Mouse (Mus musculus): Measurements from ENCODE around the gene Snap47. TPM values are rescaled to one million over a fixed set of nuclear protein-coding genes. Genes with fewer than 3 reads are reported as not detected.
"Not testable (repeated sequence)": the region's sequence is repeated elsewhere in the genome, so short reads cannot be mapped to it uniquely, and the experiment has no call there.

Gene Snap47
- polyA plus RNA-seq, 1 experiment from 2014 or later: 634 TPM

DNA sequence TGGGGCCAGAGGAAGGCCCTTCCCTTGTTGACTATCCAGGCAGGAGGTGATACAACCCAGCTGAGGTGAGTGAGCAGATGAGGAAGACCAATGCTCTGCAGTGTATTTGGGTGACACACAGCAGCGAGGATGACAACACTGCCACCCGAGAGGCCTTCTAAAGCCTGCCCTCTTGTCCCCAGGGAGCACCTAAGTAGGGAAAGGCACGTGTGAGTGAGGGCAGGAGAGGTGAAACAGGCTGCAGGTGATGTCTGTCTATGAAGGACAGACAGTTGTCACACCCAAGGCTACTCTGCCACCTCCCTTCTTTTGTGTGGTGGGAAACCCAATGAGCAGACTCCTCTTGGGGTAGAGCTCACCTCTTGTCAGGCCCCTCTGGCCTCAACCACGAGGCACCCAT is 61.4 kb downstream of the Snap47 start:
- Histone ChIP-seq H3K9ac (ENCODE audit: low read depth, low read length) (no peak overlapping the region), H3K4me2 (ENCODE audit: low read length) (no peak overlapping the region), H3K27me3 (replicated peaks; ENCODE audit: control insufficient read depth, insufficient read depth, low read length) (no peaks in the 10 kb centered on the region), H3K4me3 (ENCODE audit: low read length) (no peak overlapping the region), H3K36me3 (ENCODE audit: control insufficient read depth, insufficient read depth, low read length) (no peaks in the 10 kb centered on the region), H3K9me3 (ENCODE audit: control insufficient read depth, low read length) (no peaks in the 10 kb centered on the region), H3K4me1 (ENCODE audit: control insufficient read depth, insufficient read depth, low read depth, low read length) (no peaks in the 10 kb centered on the region), H3K27ac (ENCODE audit: low read depth, low read length) (no peak overlapping the region)
- WGBS: 69% methylated on average over 4 of the region's 4 CpGs
- ATAC-seq: no peak

DNA sequence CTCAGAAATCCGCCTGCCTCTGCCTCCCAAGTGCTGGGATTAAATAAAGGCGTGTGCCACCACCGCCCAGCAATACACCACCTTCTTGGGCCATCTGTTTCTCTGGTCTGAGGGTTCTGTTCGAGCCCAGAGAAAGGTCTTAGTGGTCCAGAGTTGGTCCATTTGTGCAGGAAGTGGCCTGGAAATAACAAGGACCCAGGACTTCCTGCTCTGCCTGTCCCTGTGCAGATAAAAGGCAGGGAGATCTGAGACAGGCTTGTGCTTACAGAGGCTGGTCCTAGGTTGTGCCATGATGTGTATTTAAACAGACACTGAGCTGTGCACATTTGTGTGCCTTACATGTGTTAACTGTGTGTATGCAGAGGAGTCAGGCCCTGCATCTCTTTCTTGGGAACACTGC is 62.2 kb downstream of the Snap47 start:
- H3K27ac ChIP-seq (ENCODE audit: low read depth, low read length): no peak overlapping the region
- ATAC-seq: no peak
- no peaks in the 10 kb centered on the region for H3K27me3 ChIP-seq (replicated peaks; ENCODE audit: control insufficient read depth, insufficient read depth, low read length)
- 80% methylated on average over 4 of the region's 4 CpGs for WGBS
- H3K4me1 ChIP-seq (ENCODE audit: control insufficient read depth, insufficient read depth, low read depth, low read length): no peaks in the 10 kb centered on the region
- no peak overlapping the region for H3K4me2 ChIP-seq (ENCODE audit: low read length)
- no peak overlapping the region for H3K9ac ChIP-seq (ENCODE audit: low read depth, low read length)
- no peaks in the 10 kb centered on the region for H3K36me3 ChIP-seq (ENCODE audit: control insufficient read depth, insufficient read depth, low read length)
- no peak overlapping the region for H3K4me3 ChIP-seq (ENCODE audit: low read length)
- H3K9me3 ChIP-seq (ENCODE audit: control insufficient read depth, low read length): no peaks in the 10 kb centered on the region

DNA sequence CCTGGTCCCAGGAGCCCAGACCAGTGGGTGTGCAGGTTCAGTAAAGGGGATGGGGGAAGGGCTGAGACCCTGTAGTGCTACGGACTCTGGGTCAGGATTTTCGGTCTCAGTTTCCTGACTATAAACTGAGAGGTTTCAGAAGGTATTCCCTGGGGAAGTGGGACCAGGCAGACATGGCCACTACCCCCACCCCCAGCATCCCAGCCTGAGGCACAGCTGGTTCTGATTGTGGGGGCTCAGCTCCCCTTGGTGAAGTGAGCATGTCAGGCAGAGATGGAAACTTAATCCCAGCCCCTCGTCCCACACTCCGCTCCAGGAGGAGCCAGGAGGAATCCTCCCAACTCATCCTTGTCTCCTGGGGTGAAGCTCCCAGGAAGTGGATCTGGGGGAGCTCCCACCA is 63.5 kb downstream of the Snap47 start:
- no peaks in the 10 kb centered on the region for H3K4me1 ChIP-seq (ENCODE audit: control insufficient read depth, insufficient read depth, low read depth, low read length)
- ATAC-seq: no peak

DNA sequence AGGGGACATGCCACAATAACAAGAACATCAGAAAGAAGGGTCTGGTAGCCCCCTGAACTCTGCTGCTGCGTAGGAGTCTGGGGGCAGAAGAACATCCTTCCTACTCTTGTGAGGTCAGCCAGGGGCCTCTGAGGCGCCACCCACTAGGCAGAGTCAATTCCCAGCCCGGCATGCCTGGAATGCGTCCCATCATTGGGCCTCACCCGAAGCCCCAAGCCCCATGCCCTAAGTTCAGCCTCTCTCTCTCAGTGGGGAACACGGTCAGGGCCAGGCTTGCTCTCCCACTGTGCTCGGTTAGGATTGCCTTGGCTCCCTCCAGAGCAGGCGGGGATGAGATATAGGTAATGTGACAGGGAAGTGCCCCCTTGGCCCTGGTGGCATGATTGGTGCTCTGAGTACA is 65.9 kb downstream of the Snap47 start:
- WGBS: 15% methylated on average over 8 of the region's 8 CpGs
- Histone ChIP-seq H3K27me3 (replicated peaks; ENCODE audit: control insufficient read depth, insufficient read depth, low read length) (no peaks in the 10 kb centered on the region), H3K4me2 (ENCODE audit: low read length) (no peak overlapping the region), H3K4me1 (ENCODE audit: control insufficient read depth, insufficient read depth, low read depth, low read length) (no peaks in the 10 kb centered on the region), H3K9ac (ENCODE audit: low read depth, low read length) (no peak overlapping the region), H3K27ac (ENCODE audit: low read depth, low read length) (no peak overlapping the region), H3K9me3 (ENCODE audit: control insufficient read depth, low read length) (no peaks in the 10 kb centered on the region), H3K36me3 (ENCODE audit: control insufficient read depth, insufficient read depth, low read length) (no peaks in the 10 kb centered on the region), H3K4me3 (ENCODE audit: low read length) (no peak overlapping the region)
- ATAC-seq: no peak

More for the DNA sequence above, 63.5 kb downstream of the Snap47 start:
- Histone ChIP-seq H3K9me3 (ENCODE audit: control insufficient read depth, low read length) (no peaks in the 10 kb centered on the region), H3K36me3 (ENCODE audit: control insufficient read depth, insufficient read depth, low read length) (no peaks in the 10 kb centered on the region), H3K4me3 (ENCODE audit: low read length) (no peak overlapping the region), H3K27ac (ENCODE audit: low read depth, low read length) (no peak overlapping the region), H3K27me3 (replicated peaks; ENCODE audit: control insufficient read depth, insufficient read depth, low read length) (no peaks in the 10 kb centered on the region), H3K4me2 (ENCODE audit: low read length) (no peak overlapping the region), H3K9ac (ENCODE audit: low read depth, low read length) (no peak overlapping the region)
- 67% methylated on average over 4 of the region's 4 CpGs for WGBS

DNA sequence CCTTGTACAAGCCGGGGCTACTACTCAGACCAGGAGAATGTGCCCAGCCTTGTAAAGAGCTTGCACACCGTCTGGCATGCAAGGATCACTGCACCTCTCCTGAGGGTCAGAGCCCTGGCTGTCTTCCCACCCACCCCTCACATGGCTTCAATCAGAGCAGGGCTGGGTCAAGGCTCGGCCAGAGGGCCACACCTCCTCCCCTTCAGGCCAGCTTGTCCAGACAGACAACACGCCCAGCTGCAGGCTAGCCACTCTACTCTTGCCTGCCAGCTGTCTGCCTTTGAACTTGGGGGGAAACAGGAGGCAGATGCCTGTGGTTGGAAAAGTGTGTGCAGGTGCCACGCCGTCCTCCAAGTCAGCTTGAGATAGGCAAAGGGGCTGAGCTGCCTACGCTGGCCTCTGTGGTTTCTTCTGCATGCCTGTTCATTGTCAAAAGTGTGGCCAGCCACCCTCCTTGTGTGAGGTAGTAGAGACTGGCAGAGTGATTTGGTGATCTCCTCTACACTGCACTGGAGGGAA is 66.5 kb downstream of the Snap47 start:
- 43% methylated on average over 7 of the region's 7 CpGs for WGBS
- no peak for ATAC-seq
- H3K9ac ChIP-seq (ENCODE audit: low read depth, low read length): no peak overlapping the region
- no peak overlapping the region for H3K27ac ChIP-seq (ENCODE audit: low read depth, low read length)
- H3K9me3 ChIP-seq (ENCODE audit: control insufficient read depth, low read length): no peaks in the 10 kb centered on the region
- H3K27me3 ChIP-seq (replicated peaks; ENCODE audit: control insufficient read depth, insufficient read depth, low read length): no peaks in the 10 kb centered on the region
- H3K36me3 ChIP-seq (ENCODE audit: control insufficient read depth, insufficient read depth, low read length): no peaks in the 10 kb centered on the region
- no peaks in the 10 kb centered on the region for H3K4me1 ChIP-seq (ENCODE audit: control insufficient read depth, insufficient read depth, low read depth, low read length)
- H3K4me2 ChIP-seq (ENCODE audit: low read length): no peak overlapping the region
- no peak overlapping the region for H3K4me3 ChIP-seq (ENCODE audit: low read length)

DNA sequence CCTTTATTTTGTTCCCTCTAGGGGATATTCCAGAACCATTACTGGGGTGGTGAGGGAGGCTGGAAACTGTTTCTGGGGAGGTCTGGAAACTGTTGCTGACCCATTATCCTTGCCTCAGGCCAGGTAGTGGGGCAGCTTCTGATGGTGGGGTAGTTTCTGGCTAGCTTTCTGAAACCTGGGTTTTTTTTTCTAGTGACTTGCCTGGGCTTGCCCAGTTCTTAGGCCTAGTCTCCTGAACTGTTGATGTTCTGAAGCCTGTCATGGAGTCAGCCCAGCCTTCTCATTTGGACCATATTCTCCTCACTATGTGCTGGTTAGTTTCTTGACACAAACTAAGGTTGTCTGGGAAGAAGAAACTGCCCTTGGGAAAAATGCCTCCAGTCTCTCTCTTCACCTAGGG is 71.4 kb downstream of the Snap47 start:
- Histone ChIP-seq H3K27me3 (replicated peaks; ENCODE audit: control insufficient read depth, insufficient read depth, low read length) (no peaks in the 10 kb centered on the region), H3K4me1 (ENCODE audit: control insufficient read depth, insufficient read depth, low read depth, low read length) (no peaks in the 10 kb centered on the region), H3K4me2 (ENCODE audit: low read length) (no peak overlapping the region), H3K9ac (ENCODE audit: low read depth, low read length) (no peak overlapping the region), H3K4me3 (ENCODE audit: low read length) (no peak overlapping the region), H3K27ac (ENCODE audit: low read depth, low read length) (no peak overlapping the region), H3K9me3 (ENCODE audit: control insufficient read depth, low read length) (no peaks in the 10 kb centered on the region), H3K36me3 (ENCODE audit: control insufficient read depth, insufficient read depth, low read length) (no peaks in the 10 kb centered on the region)
- no peak for ATAC-seq

DNA sequence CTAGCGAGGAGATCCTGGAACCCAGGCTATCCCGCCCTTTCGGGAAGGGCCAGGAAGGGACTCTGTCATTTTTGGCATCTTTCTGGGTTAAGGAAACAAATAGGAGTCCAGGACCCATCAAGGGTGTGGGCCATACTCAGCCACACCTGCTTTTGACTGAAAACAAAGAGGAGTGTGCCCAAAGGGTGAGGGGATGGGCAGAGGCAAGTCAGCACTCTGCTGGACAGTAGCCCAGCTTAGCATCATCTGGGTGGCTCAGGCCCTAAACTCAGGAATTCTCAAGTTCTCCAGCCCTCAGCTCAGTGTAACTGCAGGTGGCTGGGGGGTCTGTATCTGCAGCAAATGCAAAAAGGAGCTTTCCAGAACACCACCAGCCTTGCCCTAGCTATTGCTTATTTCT is 73.0 kb downstream of the Snap47 start:
- no peak overlapping the region for H3K4me3 ChIP-seq (ENCODE audit: low read length)
- no peaks in the 10 kb centered on the region for H3K4me1 ChIP-seq (ENCODE audit: control insufficient read depth, insufficient read depth, low read depth, low read length)
- no peaks in the 10 kb centered on the region for H3K36me3 ChIP-seq (ENCODE audit: control insufficient read depth, insufficient read depth, low read length)
- no peaks in the 10 kb centered on the region for H3K27me3 ChIP-seq (replicated peaks; ENCODE audit: control insufficient read depth, insufficient read depth, low read length)
- 88% methylated on average over 3 of the region's 3 CpGs for WGBS
- H3K9me3 ChIP-seq (ENCODE audit: control insufficient read depth, low read length): no peaks in the 10 kb centered on the region
- no peak for ATAC-seq
- H3K27ac ChIP-seq (ENCODE audit: low read depth, low read length): no peak overlapping the region
- H3K4me2 ChIP-seq (ENCODE audit: low read length): no peak overlapping the region
- no peak overlapping the region for H3K9ac ChIP-seq (ENCODE audit: low read depth, low read length)

DNA sequence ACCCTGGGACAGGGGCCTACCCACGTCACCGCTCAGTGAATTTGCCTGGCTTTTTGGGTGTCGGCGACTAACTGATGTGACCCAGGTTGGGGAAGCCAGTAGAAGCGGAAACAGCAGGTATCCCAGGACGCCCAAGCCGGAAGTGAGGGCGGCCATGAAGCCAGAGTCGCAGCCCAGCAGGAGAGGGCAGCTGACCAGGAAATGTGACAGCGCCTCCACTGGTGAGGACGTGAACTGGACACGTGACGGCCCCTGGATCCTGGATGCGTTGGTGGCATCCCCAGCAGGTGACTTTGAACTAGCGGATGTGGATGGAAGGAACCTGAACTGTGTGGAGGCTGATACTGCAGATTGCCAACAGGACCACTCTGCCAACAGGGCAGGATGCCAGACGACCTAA is 75.5 kb downstream of the Snap47 start, which contains the start of gene Prss38:
Gene Prss38 (minus strand): TSS at position 183 of the 400 bp plus-strand sequence.
- Histone ChIP-seq H3K36me3 (ENCODE audit: control insufficient read depth, insufficient read depth, low read length) (no peaks in the 10 kb centered on the region), H3K4me1 (ENCODE audit: control insufficient read depth, insufficient read depth, low read depth, low read length) (no peaks in the 10 kb centered on the region), H3K9me3 (ENCODE audit: control insufficient read depth, low read length) (no peaks in the 10 kb centered on the region), H3K4me3 (ENCODE audit: low read length) (no peak within 1 kb of the TSS), H3K27ac (ENCODE audit: low read depth, low read length) (no peak within 1 kb of the TSS), H3K4me2 (ENCODE audit: low read length) (no peak within 1 kb of the TSS), H3K27me3 (replicated peaks; ENCODE audit: control insufficient read depth, insufficient read depth, low read length) (no peaks in the 10 kb centered on the region; the same call in 1 of the 2 replicates), H3K9ac (ENCODE audit: low read depth, low read length) (no peak within 1 kb of the TSS)
- ATAC-seq: no peak
- WGBS: 81% methylated on average over 16 of the region's 16 CpGs

DNA sequence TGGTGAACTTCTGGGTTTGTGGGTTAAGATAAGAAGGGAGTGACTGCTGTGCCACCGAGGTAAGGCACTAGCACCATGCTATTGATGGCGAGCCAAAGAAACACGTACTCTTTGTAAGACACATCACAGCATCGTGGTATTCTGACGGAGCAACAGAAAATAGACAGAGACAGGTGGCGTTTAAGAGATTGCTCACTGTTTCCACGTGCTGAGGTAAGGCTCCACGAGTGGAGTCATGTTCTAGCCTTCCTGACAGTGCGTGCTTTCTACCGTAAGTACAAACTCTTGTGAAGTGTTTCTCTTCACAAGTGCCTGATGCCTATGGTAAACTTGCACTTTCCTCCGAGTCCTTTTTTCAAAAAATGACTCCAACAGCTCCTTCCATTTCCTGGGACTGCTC is 81.1 kb downstream of the Snap47 start:
- H3K9ac ChIP-seq (ENCODE audit: low read depth, low read length): no peak overlapping the region
- no peaks in the 10 kb centered on the region for H3K9me3 ChIP-seq (ENCODE audit: control insufficient read depth, low read length)
- no peak overlapping the region for H3K4me3 ChIP-seq (ENCODE audit: low read length)
- no peak overlapping the region for H3K4me2 ChIP-seq (ENCODE audit: low read length)
- peaks cover 3% of the 10 kb centered on the region for H3K4me1 ChIP-seq (ENCODE audit: control insufficient read depth, insufficient read depth, low read depth, low read length)
- 82% methylated on average over 11 of the region's 11 CpGs for WGBS
- no peak overlapping the region for H3K27ac ChIP-seq (ENCODE audit: low read depth, low read length)
- H3K36me3 ChIP-seq (ENCODE audit: control insufficient read depth, insufficient read depth, low read length): no peaks in the 10 kb centered on the region
- ATAC-seq: no peak
- H3K27me3 ChIP-seq (replicated peaks; ENCODE audit: control insufficient read depth, insufficient read depth, low read length): no peaks in the 10 kb centered on the region; the same call in 1 of the 2 replicates

DNA sequence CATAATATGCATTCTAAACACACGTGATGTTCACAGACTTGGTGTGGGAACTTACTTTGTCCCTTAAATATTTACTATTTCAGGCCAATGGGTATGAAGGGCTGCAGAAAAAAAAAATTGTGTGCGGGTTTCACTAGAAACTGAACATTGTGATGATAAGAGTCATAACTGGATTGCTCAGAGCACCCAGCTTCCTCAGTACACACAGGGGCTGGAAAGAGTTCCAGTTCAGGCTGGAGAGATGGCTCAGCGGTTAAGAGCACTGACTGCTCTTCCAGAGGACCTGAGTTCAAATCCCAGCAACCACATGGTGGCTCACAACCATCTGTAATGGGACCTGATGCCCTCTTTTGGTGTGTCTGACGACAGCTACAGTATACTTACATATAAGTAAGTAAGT is 83.0 kb downstream of the Snap47 start:
- H3K9me3 ChIP-seq (ENCODE audit: control insufficient read depth, low read length); H3K27me3 ChIP-seq (replicated peaks; ENCODE audit: control insufficient read depth, insufficient read depth, low read length); H3K9ac ChIP-seq (ENCODE audit: low read depth, low read length); H3K4me1 ChIP-seq (ENCODE audit: control insufficient read depth, insufficient read depth, low read depth, low read length); H3K27ac ChIP-seq (ENCODE audit: low read depth, low read length); H3K4me3 ChIP-seq (ENCODE audit: low read length); H3K36me3 ChIP-seq (ENCODE audit: control insufficient read depth, insufficient read depth, low read length); H3K4me2 ChIP-seq (ENCODE audit: low read length); ATAC-seq: not testable (repeated sequence)
- 86% methylated on average over 4 of the region's 4 CpGs for WGBS
